Mouse (Mus musculus) liver, adult 2 months (tissue): Measurements from ENCODE around the gene Gh. TPM values are rescaled to one million over a fixed set of nuclear protein-coding genes. Genes with fewer than 3 reads are reported as not detected.
"Not testable (repeated sequence)": the region's sequence is repeated elsewhere in the genome, so short reads cannot be mapped to it uniquely, and the experiment has no call there.

Experiments used
- DNase-seq: peaks from one replicate; pipeline ENCODE4 v3.0.0-alpha.2; 2011; ENCODE audit warnings: low read depth, low spot score; ENCODE audit errors: extremely low read depth
- H3K27ac ChIP-seq: fragments of 200-500 bp; replicated peaks from 2 replicates; pipeline ENCODE4 v1.5.1; 2012; ENCODE audit warnings: low read depth, mild to moderate bottlenecking, control low read depth, inconsistent platforms, low read length; ENCODE audit not compliant: insufficient read depth
- H3K27me3 ChIP-seq: fragments of 200-500 bp; 2 replicates; pipeline ENCODE4 v1.6.1; 2012; ENCODE audit warnings: mild to moderate bottlenecking, moderate library complexity, low read length, inconsistent platforms; ENCODE audit not compliant: control insufficient read depth, insufficient read depth
- H3K36me3 ChIP-seq: fragments of 200-500 bp; 2 replicates; pipeline ENCODE4 v1.6.1; 2012; ENCODE audit warnings: low read length, inconsistent platforms; ENCODE audit not compliant: control insufficient read depth, insufficient read depth
- H3K4me1 ChIP-seq: fragments of 200-500 bp; 2 replicates; pipeline ENCODE4 v1.6.1; 2011; ENCODE audit warnings: low read length; ENCODE audit not compliant: control insufficient read depth, insufficient read depth
- H3K4me3 ChIP-seq: fragments of 200-500 bp; 2 replicates; pipeline ENCODE4 v1.5.1; 2011; ENCODE audit warnings: low read depth, mild to moderate bottlenecking, control low read depth, low read length, moderate library complexity; ENCODE audit not compliant: insufficient read depth
- H3K79me2 ChIP-seq: fragments of 200-500 bp; 2 replicates; pipeline ENCODE4 v1.6.1; 2012; ENCODE audit warnings: inconsistent platforms, mild to moderate bottlenecking, low read length, moderate library complexity; ENCODE audit not compliant: control insufficient read depth, insufficient read depth
- H3K9ac ChIP-seq: fragments of 200-500 bp; 2 replicates; pipeline ENCODE4 v1.6.1; 2012; ENCODE audit warnings: low read depth, mild to moderate bottlenecking, control low read depth, inconsistent platforms, low read length
- CTCF ChIP-seq: fragments of 200-500 bp; IDR thresholded peaks from 2 replicates; pipeline ENCODE4 v1.5.1; 2011; ENCODE audit warnings: low read depth, low read length, control low read depth
- POLR2A ChIP-seq: fragments of 200-500 bp; IDR thresholded peaks from 2 replicates; pipeline ENCODE4 v1.6.1; 2011; ENCODE audit warnings: low read length, control low read depth; ENCODE audit not compliant: insufficient read depth; ENCODE audit errors: extremely low read depth
- WGBS: fragments of 180-500 bp; shearing (Covaris S2); methylation state at CpG from one replicate; pipeline ENCODE4 v1.1.7; 2018; 5-methylcytosine and 5-hydroxymethylcytosine counted together
- polyA plus RNA-seq: library from polyadenylated mRNA; depleted of rRNA; stranded (reverse); fragments of >200 nt; gene quantifications from 2 replicates; pipeline ENCODE4 v1.2.3, GENCODE M21; 2012; rRNA removed
- total RNA-seq: library from RNA; depleted of rRNA; stranded (reverse); fragments of >200 nt; gene quantifications from 2 replicates; pipeline ENCODE4 v1.2.3, GENCODE M21; 2014; rRNA removed

Gene Gh
- not detected in 2 replicates for total RNA-seq
- not detected in 2 replicates for polyA plus RNA-seq

- no peaks in the 10 kb centered on the region for H3K27me3 ChIP-seq
- no peak for DNase-seq
- WGBS = 77% methylated on average over 9 of the region's 9 CpGs
- no peaks in the 10 kb centered on the region for H3K79me2 ChIP-seq
- no peaks in the 10 kb centered on the region for H3K36me3 ChIP-seq
- H3K9ac ChIP-seq = no peak within 1 kb of the TSS
- no peaks in the 10 kb centered on the region for H3K4me1 ChIP-seq
- TF ChIP-seq CTCF (no peak), POLR2A (no peak)
- H3K4me3 ChIP-seq = no peak within 1 kb of the TSS
- H3K27ac ChIP-seq = no peak within 1 kb of the TSS
Measured at GRCm38 (mm10) chr11:106301765-106302164, at the start of gene Gh. Gene Gh, minus strand, starts transcription at chr11:106301865.

- DNase-seq = no peak
- H3K4me3 ChIP-seq = no peak overlapping the region
- no peaks in the 10 kb centered on the region for H3K27me3 ChIP-seq
- H3K9ac ChIP-seq = no peak overlapping the region
- no peak overlapping the region for H3K27ac ChIP-seq
- no peaks in the 10 kb centered on the region for H3K4me1 ChIP-seq
- 74% methylated on average over 3 of the region's 3 CpGs for WGBS
- TF ChIP-seq POLR2A (no peak), CTCF (no peak)
- no peaks in the 10 kb centered on the region for H3K36me3 ChIP-seq
- H3K79me2 ChIP-seq = no peaks in the 10 kb centered on the region
Measured at GRCm38 (mm10) chr11:106351253-106351652, 49.6 kb upstream of the Gh start.

DNA sequence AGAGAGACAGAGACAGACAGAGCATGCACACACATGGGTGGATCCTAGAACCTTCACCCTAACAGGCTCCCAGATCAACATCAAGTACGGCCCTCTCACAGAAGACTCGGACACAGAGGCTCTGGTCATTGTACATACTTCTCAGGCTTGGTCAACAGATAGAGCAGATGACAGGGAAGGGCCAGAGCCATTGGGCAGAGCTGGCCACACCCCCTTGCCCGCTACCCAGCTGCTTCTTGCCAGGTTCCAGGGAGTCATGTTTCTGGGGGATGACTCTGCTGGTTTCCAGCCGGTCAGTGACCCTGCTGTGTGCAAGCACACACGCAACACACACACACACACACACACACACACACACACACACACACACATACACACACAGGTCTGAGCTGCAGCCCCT is 49.2 kb upstream of the Gh start:
- no peaks in the 10 kb centered on the region for H3K79me2 ChIP-seq
- no peaks in the 10 kb centered on the region for H3K4me1 ChIP-seq
- TF ChIP-seq POLR2A = no peak
- no peak for TF ChIP-seq CTCF
- H3K27ac ChIP-seq = no peak overlapping the region
- no peak overlapping the region for H3K4me3 ChIP-seq
- peak; percentile 24 for DNase-seq
- 48% methylated on average over 5 of the region's 5 CpGs for WGBS
- no peaks in the 10 kb centered on the region for H3K36me3 ChIP-seq
- no peak overlapping the region for H3K9ac ChIP-seq
- no peaks in the 10 kb centered on the region for H3K27me3 ChIP-seq

DNA sequence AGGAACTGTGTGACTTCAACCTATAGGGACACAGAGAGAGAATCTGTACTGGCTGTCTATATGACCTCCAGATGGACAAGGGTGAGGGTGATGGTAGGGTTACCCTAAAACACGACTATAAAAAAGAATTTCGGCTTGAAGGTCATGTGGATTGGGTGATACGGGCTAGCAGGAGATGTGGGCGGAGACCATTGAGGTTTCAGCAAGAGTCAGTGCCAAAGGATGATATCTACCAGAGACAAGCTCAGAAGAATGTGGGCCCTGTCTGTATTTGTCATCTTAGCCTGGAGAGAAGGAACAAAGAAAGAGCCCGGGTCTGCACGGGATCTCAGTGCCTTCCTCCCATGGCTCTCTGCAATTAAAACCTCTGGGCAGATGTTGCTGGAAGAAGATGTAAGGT is 48.1 kb upstream of the Gh start:
- H3K27me3 ChIP-seq = no peaks in the 10 kb centered on the region
- no peak overlapping the region for H3K27ac ChIP-seq
- no peak overlapping the region for H3K9ac ChIP-seq
- DNase-seq = no peak
- no peaks in the 10 kb centered on the region for H3K79me2 ChIP-seq
- no peak for TF ChIP-seq POLR2A
- no peak for TF ChIP-seq CTCF
- H3K4me3 ChIP-seq = no peak overlapping the region
- WGBS = 83% methylated on average over 6 of the region's 6 CpGs
- no peaks in the 10 kb centered on the region for H3K36me3 ChIP-seq
- H3K4me1 ChIP-seq = no peaks in the 10 kb centered on the region

GRCm38 (mm10) chr11:106344910-106345309 is 43.2 kb upstream of the Gh start:
- no peak overlapping the region for H3K4me3 ChIP-seq
- no peak overlapping the region for H3K9ac ChIP-seq
- no peak for DNase-seq
- H3K79me2 ChIP-seq = no peaks in the 10 kb centered on the region
- H3K36me3 ChIP-seq = no peaks in the 10 kb centered on the region
- no peak for TF ChIP-seq POLR2A
- no peak for TF ChIP-seq CTCF
- no peak overlapping the region for H3K27ac ChIP-seq
- 40% methylated on average over 6 of the region's 6 CpGs for WGBS
- H3K27me3 ChIP-seq = no peaks in the 10 kb centered on the region
- no peaks in the 10 kb centered on the region for H3K4me1 ChIP-seq

DNA sequence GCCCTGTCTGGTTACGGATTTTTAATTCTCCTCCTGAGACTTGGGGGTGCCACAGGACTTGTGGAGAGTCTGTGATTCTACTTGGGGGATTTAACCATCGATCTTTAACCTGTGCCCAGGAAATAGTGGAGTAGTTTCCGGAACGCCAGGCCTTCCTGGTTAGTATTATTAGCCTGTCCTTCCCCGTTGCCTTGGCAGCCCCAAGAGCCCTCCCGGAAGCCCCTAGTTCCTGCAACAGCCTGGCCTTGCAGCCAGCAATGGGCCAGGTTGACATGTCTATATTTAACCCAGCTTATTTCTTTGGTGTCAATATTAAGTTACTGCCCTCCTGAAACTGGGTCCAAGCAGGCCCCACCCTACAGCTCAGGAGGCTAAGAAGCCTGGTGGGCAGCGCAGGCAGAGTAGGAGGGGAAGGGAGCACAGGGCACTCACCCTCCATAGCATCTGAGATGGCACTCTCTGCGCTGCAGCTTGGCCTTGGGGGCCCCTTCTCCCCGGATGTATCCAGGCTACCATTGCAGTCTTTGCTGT is 39.4 kb upstream of the Gh start:
- TF ChIP-seq POLR2A (no peak), CTCF (no peak)
- H3K4me1 ChIP-seq = no peaks in the 10 kb centered on the region
- H3K9ac ChIP-seq = no peak overlapping the region
- no peaks in the 10 kb centered on the region for H3K36me3 ChIP-seq
- H3K79me2 ChIP-seq = no peaks in the 10 kb centered on the region
- DNase-seq = no peak
- no peak overlapping the region for H3K4me3 ChIP-seq
- H3K27me3 ChIP-seq = no peaks in the 10 kb centered on the region
- WGBS = 82% methylated on average over 9 of the region's 9 CpGs
- no peak overlapping the region for H3K27ac ChIP-seq

- DNase-seq, H3K79me2 ChIP-seq, H3K27ac ChIP-seq, H3K36me3 ChIP-seq, H3K9ac ChIP-seq, H3K4me1 ChIP-seq, H3K27me3 ChIP-seq, H3K4me3 ChIP-seq: not testable (repeated sequence)
- WGBS = 93% methylated on average over 4 of the region's 4 CpGs
Measured at GRCm38 (mm10) chr11:106339323-106339722, 37.7 kb upstream of the Gh start.
